Mouse (Mus musculus): ENCODE data around the gene Mfsd2a. TPM values are rescaled to one million over a fixed set of nuclear protein-coding genes. Genes with fewer than 3 reads are reported as not detected.

Gene Mfsd2a
- polyA plus RNA-seq, 1 experiment from 2014 or later = 11.4 TPM

GRCm38 (mm10) chr4:122958491-122959031 lies 2.4 kb downstream of the Mfsd2a start:
- Histone ChIP-seq H3K4me3 (replicated peaks) (no peak overlapping the region), H3K4me1 (peaks cover 41% of the 10 kb centered on the region)

DNA sequence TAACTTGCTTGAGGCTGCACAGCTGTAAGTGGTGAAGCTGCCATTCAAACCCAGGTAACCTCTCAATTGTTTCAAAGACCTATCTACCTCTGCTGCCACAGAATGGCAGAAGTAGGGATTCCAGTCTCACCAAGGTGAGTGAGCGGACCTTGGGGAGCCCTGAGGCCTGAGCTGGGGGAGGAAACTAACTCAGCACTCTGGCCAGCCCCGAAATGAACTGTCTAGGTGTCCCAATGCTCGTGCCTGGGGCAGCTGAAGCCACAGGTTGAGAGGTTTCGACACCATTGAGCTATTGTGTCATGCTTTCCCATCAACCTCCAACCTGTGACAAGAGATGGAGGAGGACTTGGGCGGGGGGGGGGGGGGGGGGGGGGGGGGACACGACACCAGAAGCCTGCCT lies 4.7 kb downstream of the Mfsd2a start:
- H3K9ac ChIP-seq = no peak overlapping the region
- peaks cover 37% of the 10 kb centered on the region for H3K4me1 ChIP-seq
- H3K4me3 ChIP-seq (replicated peaks) = no peak overlapping the region
- no peak overlapping the region for H3K4me2 ChIP-seq (replicated peaks)
- no peaks in the 10 kb centered on the region for H3K27me3 ChIP-seq
- H3K9me3 ChIP-seq (replicated peaks) = no peaks in the 10 kb centered on the region
- 64% methylated on average over 5 of the region's 6 CpGs for WGBS
- no peak for ATAC-seq (ENCODE audit: insufficient number of reproducible peaks, low FRiP score, low TSS enrichment, low read depth)
- H3K36me3 ChIP-seq = no peaks in the 10 kb centered on the region
- peak overlapping the region; percentile 56; the same call in 1 of the 2 replicates for H3K27ac ChIP-seq (replicated peaks)

More at GRCm38 (mm10) chr4:122958491-122959031, 2.4 kb downstream of the Mfsd2a start:
- WGBS = 74% methylated on average over 6 of the region's 6 CpGs
- H3K4me2 ChIP-seq (replicated peaks) = peak overlapping the region; percentile 100; the same call in 1 of the 2 replicates
- H3K27me3 ChIP-seq = peaks cover 6% of the 10 kb centered on the region; the same call in 1 of the 2 replicates
- no peak overlapping the region for H3K27ac ChIP-seq (replicated peaks)
- ATAC-seq (ENCODE audit: insufficient number of reproducible peaks, low FRiP score, low TSS enrichment, low read depth) = no peak
- H3K9me3 ChIP-seq (replicated peaks) = no peaks in the 10 kb centered on the region
- H3K9ac ChIP-seq = no peak overlapping the region
- no peaks in the 10 kb centered on the region for H3K36me3 ChIP-seq

DNA sequence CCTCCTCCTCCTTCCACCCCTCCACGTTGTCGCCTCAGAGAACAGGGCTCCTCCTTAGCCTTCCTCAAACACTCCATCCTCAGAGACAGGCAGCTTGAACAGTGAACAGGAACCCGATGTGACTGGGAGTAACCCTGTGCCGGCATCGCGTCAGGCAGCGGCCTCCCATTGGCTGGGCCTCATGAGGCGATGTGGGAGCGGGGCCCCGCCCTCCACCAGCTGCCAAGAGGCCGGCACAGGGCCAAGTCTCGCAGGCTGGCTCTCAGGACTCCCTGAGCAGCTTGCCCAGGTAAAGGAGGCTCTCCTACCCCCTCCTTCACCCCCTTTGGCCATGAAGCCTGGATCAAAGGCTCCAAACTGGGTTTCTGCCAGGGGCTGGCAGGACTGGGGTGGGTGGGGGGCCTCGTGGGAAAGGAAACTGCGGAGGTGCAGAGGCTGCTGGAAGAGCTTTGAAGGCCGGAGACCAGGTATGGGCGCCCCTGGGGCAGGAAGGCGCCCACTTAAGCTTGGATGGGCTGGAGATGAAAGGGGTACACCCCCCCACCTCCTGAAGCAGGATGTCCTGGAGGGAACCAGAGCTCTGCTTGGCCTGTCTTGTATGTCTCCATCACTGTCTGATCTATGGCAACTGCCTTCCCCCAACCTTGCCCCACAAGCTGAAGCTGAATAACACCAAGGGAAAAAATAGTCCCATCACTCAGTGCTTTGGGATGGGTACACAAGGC lies 5.4 kb downstream of the Mfsd2a start:
- no peaks in the 10 kb centered on the region for H3K27me3 ChIP-seq
- 4% methylated on average over 17 of the region's 17 CpGs for WGBS
- H3K9me3 ChIP-seq (replicated peaks) = no peaks in the 10 kb centered on the region
- peak overlapping the region; percentile 56 for H3K27ac ChIP-seq (replicated peaks)
- H3K4me1 ChIP-seq = peaks cover 31% of the 10 kb centered on the region
- H3K4me2 ChIP-seq (replicated peaks) = peak overlapping the region; percentile 50
- 0 out of 2 replicates have a peak, but pooled peaks cover 5% of the 10 kb centered on the region for H3K36me3 ChIP-seq
- peak overlapping the region; percentile 25 for H3K4me3 ChIP-seq (replicated peaks)
- ATAC-seq (ENCODE audit: insufficient number of reproducible peaks, low FRiP score, low TSS enrichment, low read depth) = peak; percentile 89
- no peak overlapping the region for H3K9ac ChIP-seq

GRCm38 (mm10) chr4:122954680-122955411 lies 6.1 kb downstream of the Mfsd2a start:
- no peaks in the 10 kb centered on the region for H3K27me3 ChIP-seq
- no peak overlapping the region for H3K9ac ChIP-seq
- peak overlapping the region; percentile 50 for H3K4me2 ChIP-seq (replicated peaks)
- 0 out of 2 replicates have a peak, but pooled peaks cover 7% of the 10 kb centered on the region for H3K36me3 ChIP-seq
- peak overlapping the region; percentile 25 for H3K4me3 ChIP-seq (replicated peaks)
- peak overlapping the region; percentile 56 for H3K27ac ChIP-seq (replicated peaks)
- H3K9me3 ChIP-seq (replicated peaks) = no peaks in the 10 kb centered on the region
- peak; percentile 32; the same call in 1 of the 2 replicates for ATAC-seq (ENCODE audit: insufficient number of reproducible peaks, low FRiP score, low TSS enrichment, low read depth)
- H3K4me1 ChIP-seq = peaks cover 27% of the 10 kb centered on the region
- WGBS = 54% methylated on average over 5 of the region's 5 CpGs

DNA sequence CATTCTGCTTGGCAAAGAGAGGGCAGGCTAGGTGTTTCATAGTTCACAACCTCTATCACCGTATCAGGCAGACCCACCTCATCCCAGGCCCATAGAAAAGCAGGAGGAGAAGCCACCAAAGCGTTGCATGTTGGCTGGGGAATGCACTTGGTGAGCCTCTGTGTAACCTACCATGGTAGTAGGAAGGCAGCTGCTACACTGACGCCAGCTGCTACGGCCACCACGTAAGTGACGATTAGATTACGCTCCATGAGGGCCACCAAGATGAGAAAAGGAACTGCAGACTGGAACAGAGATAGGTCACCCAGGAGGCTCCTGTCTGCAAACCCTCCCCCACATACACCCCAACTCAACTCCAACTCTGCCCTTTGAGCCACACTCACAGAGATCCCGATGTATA lies 11.9 kb downstream of the Mfsd2a start:
- Histone ChIP-seq H3K36me3 (0 out of 2 replicates have a peak, but pooled peaks cover 13% of the 10 kb centered on the region), H3K4me2 (replicated peaks) (no peak overlapping the region), H3K9me3 (replicated peaks) (no peaks in the 10 kb centered on the region), H3K4me1 (no peaks in the 10 kb centered on the region), H3K27ac (replicated peaks) (no peak overlapping the region), H3K4me3 (replicated peaks) (no peak overlapping the region), H3K27me3 (no peaks in the 10 kb centered on the region), H3K9ac (no peak overlapping the region)
- no peak for ATAC-seq (ENCODE audit: insufficient number of reproducible peaks, low FRiP score, low TSS enrichment, low read depth)
- 93% methylated on average over 8 of the region's 8 CpGs for WGBS

DNA sequence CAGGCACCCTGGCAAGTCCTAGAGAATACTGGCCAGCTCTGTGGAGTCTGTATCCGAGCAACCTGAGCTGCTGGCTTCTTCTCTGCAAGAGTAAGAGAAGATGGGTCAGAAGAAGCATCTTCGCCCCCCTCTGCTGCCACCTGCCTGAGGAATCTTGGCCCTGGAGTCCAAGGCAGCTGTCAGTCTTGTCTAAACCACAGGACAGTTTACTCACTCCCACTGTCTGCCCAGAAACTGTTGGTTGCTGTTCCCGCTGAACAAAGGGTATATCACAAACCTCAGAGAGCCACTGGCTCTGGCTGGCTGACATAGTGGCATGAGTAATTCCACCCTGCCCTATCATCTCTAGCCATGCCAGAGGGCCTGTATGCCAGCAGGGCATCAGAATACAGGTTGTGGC lies 13.8 kb downstream of the Mfsd2a start:
- no peaks in the 10 kb centered on the region for H3K4me1 ChIP-seq
- H3K4me2 ChIP-seq (replicated peaks) = no peak overlapping the region
- H3K27ac ChIP-seq (replicated peaks) = no peak overlapping the region
- no peaks in the 10 kb centered on the region for H3K27me3 ChIP-seq
- H3K9me3 ChIP-seq (replicated peaks) = no peaks in the 10 kb centered on the region
- H3K4me3 ChIP-seq (replicated peaks) = no peak overlapping the region
- no peak for ATAC-seq (ENCODE audit: insufficient number of reproducible peaks, low FRiP score, low TSS enrichment, low read depth)
- 82% methylated on average over 3 of the region's 3 CpGs for WGBS
- H3K36me3 ChIP-seq = 0 out of 2 replicates have a peak, but pooled peaks cover 13% of the 10 kb centered on the region
- H3K9ac ChIP-seq = no peak overlapping the region

DNA sequence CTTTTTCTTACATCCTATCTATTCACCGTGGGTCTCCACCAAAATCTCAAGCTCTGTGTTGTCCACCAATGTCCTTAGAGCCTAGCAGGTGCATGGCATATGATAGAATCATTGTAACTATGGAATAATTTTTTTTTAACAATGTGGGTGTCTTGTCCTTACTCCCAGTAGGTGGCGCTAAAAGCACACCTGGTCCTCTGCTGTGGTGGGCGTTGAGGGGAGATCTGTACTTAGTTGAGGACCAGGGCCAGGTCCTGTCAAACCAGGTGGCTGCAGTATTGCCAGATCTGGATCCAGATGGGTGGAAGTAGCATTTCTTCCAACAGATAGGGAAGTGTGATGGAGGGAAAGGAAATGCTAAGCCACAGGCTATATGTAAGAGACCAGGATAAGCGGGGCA lies 16.6 kb downstream of the Mfsd2a start:
- Histone ChIP-seq H3K4me1 (no peaks in the 10 kb centered on the region), H3K36me3 (0 out of 2 replicates have a peak, but pooled peaks cover 6% of the 10 kb centered on the region), H3K27me3 (no peaks in the 10 kb centered on the region), H3K9me3 (replicated peaks) (no peaks in the 10 kb centered on the region), H3K9ac (no peak overlapping the region), H3K27ac (replicated peaks) (no peak overlapping the region), H3K4me3 (replicated peaks) (no peak overlapping the region), H3K4me2 (replicated peaks) (no peak overlapping the region)
- ATAC-seq (ENCODE audit: insufficient number of reproducible peaks, low FRiP score, low TSS enrichment, low read depth) = no peak
- WGBS = 24% methylated on average over 4 of the region's 4 CpGs

GRCm38 (mm10) chr4:122939048-122939796 lies 21.8 kb downstream of the Mfsd2a start:
- no peak for ATAC-seq (ENCODE audit: insufficient number of reproducible peaks, low FRiP score, low TSS enrichment, low read depth)
- no peak overlapping the region for H3K4me3 ChIP-seq (replicated peaks)
- no peak overlapping the region for H3K4me2 ChIP-seq (replicated peaks)
- H3K4me1 ChIP-seq = no peaks in the 10 kb centered on the region
- no peaks in the 10 kb centered on the region for H3K9me3 ChIP-seq (replicated peaks)
- no peak overlapping the region for H3K27ac ChIP-seq (replicated peaks)
- no peaks in the 10 kb centered on the region for H3K36me3 ChIP-seq
- H3K9ac ChIP-seq = no peak overlapping the region
- H3K27me3 ChIP-seq = no peaks in the 10 kb centered on the region
- WGBS = 78% methylated on average over 2 of the region's 2 CpGs

GRCm38 (mm10) chr4:122937489-122937888 lies 23.5 kb downstream of the Mfsd2a start:
- ATAC-seq (ENCODE audit: insufficient number of reproducible peaks, low FRiP score, low TSS enrichment, low read depth) = no peak
- no peak overlapping the region for H3K9ac ChIP-seq
- no peak overlapping the region for H3K4me3 ChIP-seq (replicated peaks)
- no CpG with 5 or more reads among the region's 3 CpGs for WGBS
- no peaks in the 10 kb centered on the region for H3K27me3 ChIP-seq
- no peak overlapping the region for H3K27ac ChIP-seq (replicated peaks)
- H3K4me2 ChIP-seq (replicated peaks) = no peak overlapping the region
- H3K4me1 ChIP-seq = no peaks in the 10 kb centered on the region
- H3K36me3 ChIP-seq = no peaks in the 10 kb centered on the region
- no peaks in the 10 kb centered on the region for H3K9me3 ChIP-seq (replicated peaks)

- Histone ChIP-seq H3K4me2 (replicated peaks) (no peak overlapping the region), H3K4me3 (replicated peaks) (no peak overlapping the region), H3K36me3 (no peaks in the 10 kb centered on the region), H3K9ac (no peak overlapping the region), H3K9me3 (replicated peaks) (no peaks in the 10 kb centered on the region), H3K4me1 (no peaks in the 10 kb centered on the region), H3K27ac (replicated peaks) (no peak overlapping the region), H3K27me3 (no peaks in the 10 kb centered on the region)
- WGBS = 79% methylated on average over 9 of the region's 9 CpGs
- no peak for ATAC-seq (ENCODE audit: insufficient number of reproducible peaks, low FRiP score, low TSS enrichment, low read depth)
Measured at GRCm38 (mm10) chr4:122935466-122936099, 25.4 kb downstream of the Mfsd2a start.

All from embryonic facial prominence, embryonic 15.5 days (tissue).